Mouse (Mus musculus): ENCODE data around the gene Ckm. TPM values are rescaled to one million over a fixed set of nuclear protein-coding genes. Genes with fewer than 3 reads are reported as not detected.

Gene Ckm
- polyA plus RNA-seq (2015; fragmentation: Nextera tagmentation; extraction: Ambion mirVana), result 18.6 and 28.2 TPM in 2 replicates

GRCm38 (mm10) chr7:19404476-19404875, at the start of gene Ckm:
Gene Ckm (plus strand): TSS chr7:19404776.
- peaks cover 7% of the 10 kb centered on the region for H3K9me3 ChIP-seq (ENCODE audit: low read length)
- peak within 1 kb of the TSS; percentile 90 for H3K4me2 ChIP-seq (replicated peaks; ENCODE audit: low read depth, low read length)
- no peaks in the 10 kb centered on the region for H3K36me3 ChIP-seq (ENCODE audit: insufficient read depth, low read length)
- peaks cover 30% of the 10 kb centered on the region for H3K27me3 ChIP-seq (ENCODE audit: insufficient read depth, low read length)
- H3K4me1 ChIP-seq (ENCODE audit: insufficient read depth, low read length), result peaks cover 12% of the 10 kb centered on the region
- H3K27ac ChIP-seq (ENCODE audit: low read length), result no peak within 1 kb of the TSS
- WGBS, result 47% methylated on average over 7 of the region's 7 CpGs
- H3K4me3 ChIP-seq (ENCODE audit: low read length), result peak within 1 kb of the TSS; percentile 65
- H3K9ac ChIP-seq (replicated peaks; ENCODE audit: low read length), result peak within 1 kb of the TSS; percentile 64
- ATAC-seq (ENCODE audit: low FRiP score, low TSS enrichment), result no peak

DNA sequence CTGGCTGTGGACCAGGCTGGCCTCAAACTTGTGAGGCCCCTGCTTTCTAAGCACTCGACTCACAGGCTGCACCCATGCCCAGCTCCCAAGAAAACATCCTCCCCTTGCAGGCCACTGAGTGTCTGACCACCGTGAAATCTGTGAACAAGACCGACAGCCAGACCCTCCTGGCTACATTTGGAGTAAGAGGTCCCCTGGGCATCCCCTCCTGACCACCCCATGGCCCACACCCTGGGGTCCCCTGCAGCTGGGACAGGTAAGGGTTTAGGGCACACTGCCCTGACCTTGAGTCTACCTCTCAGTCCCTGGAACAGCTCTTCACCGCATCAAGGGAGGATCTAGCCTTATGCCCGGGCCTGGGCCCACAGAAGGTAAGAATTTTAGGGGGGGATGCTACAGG, 49.6 kb upstream of the Ckm start:
- WGBS, result 94% methylated on average over 5 of the region's 5 CpGs
- Histone ChIP-seq H3K36me3 (ENCODE audit: insufficient read depth, low read length) (peaks cover 51% of the 10 kb centered on the region), H3K4me3 (ENCODE audit: low read length) (no peak overlapping the region), H3K9me3 (ENCODE audit: low read length) (no peaks in the 10 kb centered on the region), H3K4me2 (replicated peaks; ENCODE audit: low read depth, low read length) (no peak overlapping the region), H3K4me1 (ENCODE audit: insufficient read depth, low read length) (peaks cover 9% of the 10 kb centered on the region), H3K27me3 (ENCODE audit: insufficient read depth, low read length) (no peaks in the 10 kb centered on the region), H3K9ac (replicated peaks; ENCODE audit: low read length) (no peak overlapping the region), H3K27ac (ENCODE audit: low read length) (no peak overlapping the region)
- no peak for ATAC-seq (ENCODE audit: low FRiP score, low TSS enrichment)

DNA sequence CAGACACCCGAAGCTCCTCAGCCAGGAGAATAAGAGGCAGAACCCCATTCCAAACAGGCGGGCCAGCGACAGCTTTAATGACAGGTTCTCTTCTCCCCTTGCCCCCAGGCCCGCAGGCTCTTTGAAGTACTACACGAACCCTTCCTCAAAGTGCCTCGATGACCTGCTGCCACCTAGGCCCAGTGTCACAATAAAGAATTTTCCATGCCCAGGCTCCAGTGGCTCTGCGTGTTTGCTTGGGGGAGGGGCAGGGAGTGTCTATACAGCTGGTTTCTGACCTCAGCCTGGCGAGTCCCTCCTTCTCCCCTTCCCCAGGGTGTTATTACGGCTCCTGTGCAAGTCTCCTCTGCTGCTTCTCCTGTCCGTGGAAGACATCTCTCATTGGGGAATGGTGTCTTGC, 48.3 kb upstream of the Ckm start:
- peaks cover 17% of the 10 kb centered on the region for H3K4me1 ChIP-seq (ENCODE audit: insufficient read depth, low read length)
- no peak for ATAC-seq (ENCODE audit: low FRiP score, low TSS enrichment)
- WGBS, result 52% methylated on average over 10 of the region's 10 CpGs
- H3K27ac ChIP-seq (ENCODE audit: low read length), result no peak overlapping the region
- H3K9ac ChIP-seq (replicated peaks; ENCODE audit: low read length), result no peak overlapping the region
- H3K4me3 ChIP-seq (ENCODE audit: low read length), result no peak overlapping the region
- peaks cover 42% of the 10 kb centered on the region for H3K36me3 ChIP-seq (ENCODE audit: insufficient read depth, low read length)
- no peaks in the 10 kb centered on the region for H3K27me3 ChIP-seq (ENCODE audit: insufficient read depth, low read length)
- H3K4me2 ChIP-seq (replicated peaks; ENCODE audit: low read depth, low read length), result no peak overlapping the region
- H3K9me3 ChIP-seq (ENCODE audit: low read length), result no peaks in the 10 kb centered on the region

DNA sequence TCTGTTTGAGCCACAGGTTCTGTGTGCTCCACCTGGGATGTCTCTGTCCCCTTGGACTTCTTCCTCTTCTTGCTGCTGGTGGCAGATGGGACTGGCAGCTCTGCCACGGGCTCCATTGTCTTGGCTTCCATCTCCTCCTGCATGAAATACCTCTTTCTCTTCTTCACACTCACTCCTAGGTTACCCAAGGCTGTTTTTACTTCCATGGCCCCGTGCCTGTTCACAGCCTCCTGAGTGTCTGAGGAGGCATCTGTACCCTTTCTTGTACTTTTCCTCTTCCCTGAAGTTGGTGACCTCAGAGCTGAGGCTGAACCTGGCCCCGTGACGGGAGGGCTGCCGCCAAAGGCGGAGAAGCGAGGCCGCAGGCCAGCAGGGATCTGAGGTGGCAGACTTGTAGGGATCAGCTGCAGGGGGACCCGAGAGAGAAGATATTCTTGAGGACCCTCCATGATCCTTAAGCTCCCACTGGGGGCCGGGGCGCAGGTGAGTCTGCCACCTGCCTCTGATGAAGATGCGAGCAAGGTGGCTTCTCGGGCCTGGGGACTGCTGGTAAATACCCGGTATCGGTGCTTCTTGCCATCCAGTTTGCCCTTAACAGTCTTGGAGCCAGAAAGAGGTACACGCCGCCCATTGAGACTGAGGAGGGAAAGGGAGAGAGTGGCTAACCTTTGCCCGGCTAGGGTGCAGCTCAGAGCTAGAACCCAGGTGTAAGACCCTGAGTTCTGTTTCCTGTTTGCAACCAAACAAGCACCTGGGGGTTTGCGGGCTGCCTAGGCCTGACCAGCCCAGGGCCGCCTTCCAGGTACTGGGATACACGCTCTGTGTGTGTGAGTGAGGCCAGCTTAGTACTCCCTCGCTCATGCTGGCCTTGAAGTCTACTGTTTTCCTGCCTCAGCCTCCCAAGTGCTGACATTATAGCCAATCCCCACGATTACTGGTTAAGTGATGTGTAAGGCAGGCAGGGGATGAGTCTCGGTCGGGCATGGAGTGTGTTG, 46.9 kb upstream of the Ckm start:
- Histone ChIP-seq H3K4me1 (ENCODE audit: insufficient read depth, low read length) (peaks cover 25% of the 10 kb centered on the region), H3K36me3 (ENCODE audit: insufficient read depth, low read length) (peaks cover 39% of the 10 kb centered on the region), H3K4me2 (replicated peaks; ENCODE audit: low read depth, low read length) (peak overlapping the region; percentile 98), H3K9ac (replicated peaks; ENCODE audit: low read length) (peak overlapping the region; percentile 78), H3K27me3 (ENCODE audit: insufficient read depth, low read length) (no peaks in the 10 kb centered on the region), H3K9me3 (ENCODE audit: low read length) (no peaks in the 10 kb centered on the region), H3K4me3 (ENCODE audit: low read length) (peak overlapping the region; percentile 75), H3K27ac (ENCODE audit: low read length) (no peak overlapping the region)
- WGBS, result 89% methylated on average over 25 of the region's 25 CpGs
- no peak for ATAC-seq (ENCODE audit: low FRiP score, low TSS enrichment)

DNA sequence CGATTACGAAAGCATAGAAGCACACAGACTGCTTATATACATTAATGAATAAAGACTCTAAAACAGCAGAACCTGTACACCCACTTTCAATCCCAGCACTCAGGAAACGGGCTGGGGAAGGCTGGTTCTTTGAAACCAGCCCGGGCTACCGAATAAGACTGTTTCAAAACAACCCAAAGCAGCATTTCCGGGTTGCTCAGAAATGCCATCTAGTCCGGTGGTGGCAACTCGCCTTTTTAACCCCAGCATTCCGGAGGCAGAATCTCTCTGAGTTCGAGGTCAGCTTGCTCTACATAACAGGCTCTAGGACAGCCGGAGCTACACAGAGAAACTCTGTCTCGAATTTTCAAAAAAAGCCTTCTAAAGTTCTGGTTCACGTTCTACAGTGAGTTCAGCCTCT, 45.9 kb upstream of the Ckm start:
- Histone ChIP-seq H3K9me3 (ENCODE audit: low read length) (no peaks in the 10 kb centered on the region), H3K4me3 (ENCODE audit: low read length) (peak overlapping the region; percentile 75), H3K4me1 (ENCODE audit: insufficient read depth, low read length) (peaks cover 26% of the 10 kb centered on the region), H3K27me3 (ENCODE audit: insufficient read depth, low read length) (no peaks in the 10 kb centered on the region), H3K4me2 (replicated peaks; ENCODE audit: low read depth, low read length) (peak overlapping the region; percentile 98), H3K27ac (ENCODE audit: low read length) (no peak overlapping the region), H3K9ac (replicated peaks; ENCODE audit: low read length) (peak overlapping the region; percentile 78), H3K36me3 (ENCODE audit: insufficient read depth, low read length) (peaks cover 30% of the 10 kb centered on the region)
- WGBS, result 12% methylated on average over 13 of the region's 13 CpGs
- ATAC-seq (ENCODE audit: low FRiP score, low TSS enrichment), result no peak

GRCm38 (mm10) chr7:19359299-19359891, 45.2 kb upstream of the Ckm start, which contains the start of the genes Cd3eap and Ppp1r13l:
Gene Cd3eap (minus strand): TSS chr7:19359483.
Gene Ppp1r13l (plus strand): TSS chr7:19359749.
- Histone ChIP-seq H3K4me2 (replicated peaks; ENCODE audit: low read depth, low read length) (peak within 1 kb of the TSS; percentile 98), H3K36me3 (ENCODE audit: insufficient read depth, low read length) (peaks cover 30% of the 10 kb centered on the region), H3K9ac (replicated peaks; ENCODE audit: low read length) (peak within 1 kb of the TSS; percentile 78), H3K4me1 (ENCODE audit: insufficient read depth, low read length) (peaks cover 28% of the 10 kb centered on the region), H3K9me3 (ENCODE audit: low read length) (no peaks in the 10 kb centered on the region), H3K4me3 (ENCODE audit: low read length) (peak within 1 kb of the TSS; percentile 75), H3K27ac (ENCODE audit: low read length) (peak within 1 kb of the TSS; percentile 36), H3K27me3 (ENCODE audit: insufficient read depth, low read length) (no peaks in the 10 kb centered on the region)
- under 1% methylated on average over 31 of the region's 31 CpGs for WGBS
- ATAC-seq (ENCODE audit: low FRiP score, low TSS enrichment), result peak; percentile 61

DNA sequence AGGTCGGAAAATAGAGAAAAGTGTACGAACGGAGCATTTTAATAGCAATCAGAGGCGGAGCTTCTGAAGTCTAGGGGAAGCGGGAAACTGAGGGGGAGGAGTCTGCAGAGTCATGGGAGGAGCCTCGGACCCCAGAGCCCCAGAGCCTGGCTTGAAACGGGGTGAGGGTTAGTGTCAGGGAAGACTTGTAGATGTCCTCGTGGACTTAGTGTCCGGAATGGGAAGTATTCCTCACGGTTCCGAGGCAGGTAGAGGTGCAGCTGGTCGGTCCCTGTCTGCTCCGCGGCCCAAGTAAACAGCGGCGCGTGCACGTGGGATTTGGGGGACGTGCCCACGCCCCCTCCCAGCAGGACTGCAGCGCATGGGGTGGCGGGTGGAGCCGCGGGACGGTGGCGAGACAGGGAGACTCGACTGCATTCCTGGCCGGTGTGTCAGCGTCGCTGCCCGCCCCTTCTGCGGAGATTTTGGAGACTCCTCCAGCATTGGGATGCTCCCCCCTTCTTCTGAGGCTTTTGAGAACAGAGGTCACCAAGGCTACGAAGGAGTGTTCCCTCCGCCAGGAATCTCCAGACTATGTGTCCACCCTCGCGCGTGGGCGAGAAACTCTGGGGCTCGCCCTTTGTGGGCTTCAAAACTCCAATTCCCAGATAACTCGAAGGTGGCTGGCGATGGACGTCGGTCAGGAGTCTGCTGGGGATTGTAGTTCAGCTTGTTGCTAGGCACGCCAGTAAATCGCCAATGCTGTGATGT, 44.5 kb upstream of the Ckm start:
- H3K27ac ChIP-seq (ENCODE audit: low read length), result peak overlapping the region; percentile 36
- no peaks in the 10 kb centered on the region for H3K9me3 ChIP-seq (ENCODE audit: low read length)
- peaks cover 28% of the 10 kb centered on the region for H3K4me1 ChIP-seq (ENCODE audit: insufficient read depth, low read length)
- peak overlapping the region; percentile 78 for H3K9ac ChIP-seq (replicated peaks; ENCODE audit: low read length)
- 0% methylated on average over 45 of the region's 45 CpGs for WGBS
- H3K4me2 ChIP-seq (replicated peaks; ENCODE audit: low read depth, low read length), result peak overlapping the region; percentile 98
- peaks cover 26% of the 10 kb centered on the region for H3K36me3 ChIP-seq (ENCODE audit: insufficient read depth, low read length)
- H3K27me3 ChIP-seq (ENCODE audit: insufficient read depth, low read length), result no peaks in the 10 kb centered on the region
- H3K4me3 ChIP-seq (ENCODE audit: low read length), result peak overlapping the region; percentile 75
- ATAC-seq (ENCODE audit: low FRiP score, low TSS enrichment), result peak; percentile 69

DNA sequence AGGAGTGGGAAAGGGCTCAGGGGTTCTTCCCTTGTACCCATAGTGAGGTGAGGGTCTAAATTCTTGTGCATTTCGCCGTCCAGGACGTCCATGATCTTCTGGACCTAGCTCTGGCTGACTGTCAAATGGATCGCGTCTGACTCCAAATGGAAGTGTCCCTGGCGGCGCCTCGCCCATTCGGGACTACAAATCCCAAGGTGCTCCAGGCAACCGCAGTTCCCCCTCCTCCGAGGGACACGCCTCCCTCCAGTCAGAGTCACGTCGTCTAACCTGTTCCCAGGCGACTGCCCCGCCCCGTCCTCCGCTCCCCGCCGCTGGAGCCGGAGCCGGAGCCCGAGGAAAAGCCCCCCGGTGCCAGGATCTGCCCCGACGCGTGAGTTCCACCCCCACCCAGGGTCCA, 43.6 kb upstream of the Ckm start:
- H3K9ac ChIP-seq (replicated peaks; ENCODE audit: low read length), result peak overlapping the region; percentile 78
- H3K36me3 ChIP-seq (ENCODE audit: insufficient read depth, low read length), result peaks cover 20% of the 10 kb centered on the region
- peak overlapping the region; percentile 32; the same call in 1 of the 2 replicates for H3K27ac ChIP-seq (ENCODE audit: low read length)
- peak; percentile 75 for ATAC-seq (ENCODE audit: low FRiP score, low TSS enrichment)
- peak overlapping the region; percentile 98 for H3K4me2 ChIP-seq (replicated peaks; ENCODE audit: low read depth, low read length)
- WGBS, result 1% methylated on average over 27 of the region's 27 CpGs
- no peaks in the 10 kb centered on the region for H3K27me3 ChIP-seq (ENCODE audit: insufficient read depth, low read length)
- H3K9me3 ChIP-seq (ENCODE audit: low read length), result no peaks in the 10 kb centered on the region
- H3K4me3 ChIP-seq (ENCODE audit: low read length), result peak overlapping the region; percentile 75
- peaks cover 28% of the 10 kb centered on the region for H3K4me1 ChIP-seq (ENCODE audit: insufficient read depth, low read length)

DNA sequence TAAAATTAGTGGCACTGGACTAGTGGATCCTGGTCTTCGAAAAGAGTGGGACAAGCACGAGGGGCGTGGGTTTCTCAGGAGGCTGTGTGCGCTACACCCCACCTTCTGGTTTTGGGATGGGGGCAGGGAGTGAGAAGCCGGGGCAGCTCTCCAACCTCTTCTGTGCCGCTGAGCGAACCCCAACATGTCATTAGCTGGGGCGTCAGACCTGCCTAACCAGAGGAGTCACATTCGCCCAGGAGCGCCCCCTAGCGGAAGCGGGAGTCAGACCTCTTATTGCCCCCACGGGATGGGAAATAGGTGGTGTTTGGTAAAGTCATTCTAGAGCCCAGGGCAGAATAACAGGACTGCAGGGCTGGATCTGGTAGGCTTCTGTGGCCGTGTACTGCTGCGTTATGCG, 42.9 kb upstream of the Ckm start:
- ATAC-seq (ENCODE audit: low FRiP score, low TSS enrichment), result no peak
- Histone ChIP-seq H3K4me1 (ENCODE audit: insufficient read depth, low read length) (peaks cover 28% of the 10 kb centered on the region), H3K27ac (ENCODE audit: low read length) (no peak overlapping the region), H3K4me2 (replicated peaks; ENCODE audit: low read depth, low read length) (peak overlapping the region; percentile 98), H3K9me3 (ENCODE audit: low read length) (no peaks in the 10 kb centered on the region), H3K27me3 (ENCODE audit: insufficient read depth, low read length) (no peaks in the 10 kb centered on the region), H3K9ac (replicated peaks; ENCODE audit: low read length) (peak overlapping the region; percentile 78; the same call in 1 of the 2 replicates), H3K4me3 (ENCODE audit: low read length) (peak overlapping the region; percentile 75), H3K36me3 (ENCODE audit: insufficient read depth, low read length) (peaks cover 14% of the 10 kb centered on the region)
- WGBS, result 13% methylated on average over 16 of the region's 16 CpGs
